Mouse (Mus musculus): ENCODE measurements around the gene Prkce. TPM values are rescaled to one million over a fixed set of nuclear protein-coding genes. Genes with fewer than 3 reads are reported as not detected.
A peak's percentile ranks its signal among the peaks of the same experiment; 100 is the strongest.
"Not testable (repeated sequence)": the region's sequence is repeated elsewhere in the genome, so short reads cannot be mapped to it uniquely, and the experiment has no call there.

The Prkce gene
- polyA plus RNA-seq, 1 experiment from 2014 or later = 11.8 TPM

DNA sequence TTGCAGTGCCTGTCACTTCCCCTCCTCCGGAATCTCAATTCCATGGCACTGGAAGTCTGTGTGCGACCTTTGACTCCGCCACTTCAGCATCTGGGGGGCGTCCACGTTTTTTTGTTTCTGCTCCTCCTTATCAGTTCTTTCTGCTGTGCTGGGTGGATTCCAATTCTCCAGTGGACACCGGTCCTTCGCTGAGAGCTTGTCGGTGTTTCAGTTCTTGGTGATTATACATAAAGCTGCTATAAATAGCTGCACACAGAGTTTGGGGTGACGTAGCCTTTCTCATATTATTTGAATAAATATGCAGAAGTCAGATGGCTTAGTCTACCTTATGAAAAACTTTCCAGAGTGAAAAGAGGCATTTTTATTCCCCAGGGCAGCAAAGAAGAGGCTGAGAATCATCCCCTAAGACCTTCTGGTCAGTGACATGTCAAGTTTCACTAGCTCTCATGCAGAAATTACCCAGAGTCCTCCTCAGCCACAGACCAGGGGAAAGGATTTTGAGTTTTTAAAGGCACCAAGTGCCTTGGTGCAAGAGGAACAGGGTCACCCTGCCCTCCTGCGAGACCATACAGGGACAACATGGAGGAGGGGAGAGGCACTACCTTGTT lies 299.8 kb downstream of the Prkce start:
- no peak for ATAC-seq
- 52% methylated on average over 10 of the region's 10 CpGs for WGBS
- Histone ChIP-seq H3K27me3 (peaks cover 50% of the 10 kb centered on the region), H3K4me2 (replicated peaks) (no peak overlapping the region), H3K4me1 (replicated peaks) (peaks cover 44% of the 10 kb centered on the region), H3K4me3 (replicated peaks) (no peak overlapping the region), H3K9me3 (no peaks in the 10 kb centered on the region), H3K36me3 (no peaks in the 10 kb centered on the region), H3K27ac (no peak overlapping the region), H3K9ac (replicated peaks) (no peak overlapping the region)

GRCm38 (mm10) chr17:86467967-86468366 lies 300.4 kb downstream of the Prkce start:
- ATAC-seq = no peak
- H3K27ac ChIP-seq = no peak overlapping the region
- H3K27me3 ChIP-seq = peaks cover 50% of the 10 kb centered on the region

GRCm38 (mm10) chr17:86470160-86470559 lies 302.6 kb downstream of the Prkce start:
- Histone ChIP-seq H3K4me2 (replicated peaks) (no peak overlapping the region), H3K4me3 (replicated peaks) (no peak overlapping the region), H3K9ac (replicated peaks) (no peak overlapping the region), H3K27me3 (peaks cover 46% of the 10 kb centered on the region), H3K36me3 (no peaks in the 10 kb centered on the region), H3K9me3 (no peaks in the 10 kb centered on the region), H3K4me1 (replicated peaks) (peaks cover 35% of the 10 kb centered on the region), H3K27ac (no peak overlapping the region)
- WGBS = 95% methylated on average over 5 of the region's 5 CpGs
- no peak for ATAC-seq

More at GRCm38 (mm10) chr17:86467967-86468366, 300.4 kb downstream of the Prkce start:
- Histone ChIP-seq H3K4me2 (replicated peaks) (no peak overlapping the region), H3K9ac (replicated peaks) (no peak overlapping the region), H3K9me3 (no peaks in the 10 kb centered on the region), H3K4me1 (replicated peaks) (peaks cover 44% of the 10 kb centered on the region), H3K4me3 (replicated peaks) (no peak overlapping the region), H3K36me3 (no peaks in the 10 kb centered on the region)
- 57% methylated on average over 5 of the region's 5 CpGs for WGBS

GRCm38 (mm10) chr17:86471684-86472083 lies 304.1 kb downstream of the Prkce start:
- H3K9ac ChIP-seq (replicated peaks) = no peak overlapping the region
- H3K4me2 ChIP-seq (replicated peaks) = no peak overlapping the region
- peaks cover 21% of the 10 kb centered on the region for H3K4me1 ChIP-seq (replicated peaks)
- no peak overlapping the region for H3K27ac ChIP-seq
- no peaks in the 10 kb centered on the region for H3K9me3 ChIP-seq
- H3K27me3 ChIP-seq = peaks cover 46% of the 10 kb centered on the region
- WGBS = 52% methylated on average over 5 of the region's 5 CpGs
- H3K4me3 ChIP-seq (replicated peaks) = no peak overlapping the region
- H3K36me3 ChIP-seq = no peaks in the 10 kb centered on the region
- ATAC-seq = no peak

GRCm38 (mm10) chr17:86476674-86477073 lies 309.1 kb downstream of the Prkce start:
- 93% methylated on average over 10 of the region's 10 CpGs for WGBS
- no peaks in the 10 kb centered on the region for H3K36me3 ChIP-seq
- H3K27me3 ChIP-seq = no peaks in the 10 kb centered on the region
- no peaks in the 10 kb centered on the region for H3K4me1 ChIP-seq (replicated peaks)
- H3K27ac ChIP-seq = no peak overlapping the region
- H3K4me2 ChIP-seq (replicated peaks) = no peak overlapping the region
- no peak overlapping the region for H3K4me3 ChIP-seq (replicated peaks)
- no peaks in the 10 kb centered on the region for H3K9me3 ChIP-seq
- no peak for ATAC-seq
- H3K9ac ChIP-seq (replicated peaks) = no peak overlapping the region

DNA sequence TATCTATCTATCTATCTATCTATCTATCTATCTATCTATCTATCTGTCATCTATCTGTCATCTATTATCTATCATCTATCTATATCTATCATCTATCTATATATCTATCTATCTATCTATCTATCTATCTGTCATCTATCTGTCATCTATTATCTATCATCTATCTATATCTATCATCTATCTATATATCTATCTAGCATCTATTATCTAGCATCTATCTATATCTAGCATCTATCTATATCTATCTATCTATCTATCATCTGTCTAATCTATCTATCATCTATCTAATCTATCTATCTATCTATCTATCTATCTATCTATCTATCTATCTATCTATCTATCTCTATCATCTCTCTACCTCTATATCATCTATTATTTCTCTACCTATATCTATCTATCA lies 309.8 kb downstream of the Prkce start:
- H3K4me2 ChIP-seq (replicated peaks); ATAC-seq; H3K27me3 ChIP-seq; H3K27ac ChIP-seq; H3K4me3 ChIP-seq (replicated peaks); H3K36me3 ChIP-seq; H3K9me3 ChIP-seq; H3K4me1 ChIP-seq (replicated peaks); H3K9ac ChIP-seq (replicated peaks): not testable (repeated sequence)

GRCm38 (mm10) chr17:86479406-86479805 lies 311.8 kb downstream of the Prkce start:
- WGBS = 87% methylated on average over 10 of the region's 10 CpGs
- Histone ChIP-seq H3K36me3 (no peaks in the 10 kb centered on the region), H3K4me1 (replicated peaks) (no peaks in the 10 kb centered on the region), H3K27ac (no peak overlapping the region), H3K27me3 (no peaks in the 10 kb centered on the region), H3K9ac (replicated peaks) (no peak overlapping the region), H3K4me3 (replicated peaks) (no peak overlapping the region), H3K9me3 (no peaks in the 10 kb centered on the region), H3K4me2 (replicated peaks) (no peak overlapping the region)
- ATAC-seq = no peak

DNA sequence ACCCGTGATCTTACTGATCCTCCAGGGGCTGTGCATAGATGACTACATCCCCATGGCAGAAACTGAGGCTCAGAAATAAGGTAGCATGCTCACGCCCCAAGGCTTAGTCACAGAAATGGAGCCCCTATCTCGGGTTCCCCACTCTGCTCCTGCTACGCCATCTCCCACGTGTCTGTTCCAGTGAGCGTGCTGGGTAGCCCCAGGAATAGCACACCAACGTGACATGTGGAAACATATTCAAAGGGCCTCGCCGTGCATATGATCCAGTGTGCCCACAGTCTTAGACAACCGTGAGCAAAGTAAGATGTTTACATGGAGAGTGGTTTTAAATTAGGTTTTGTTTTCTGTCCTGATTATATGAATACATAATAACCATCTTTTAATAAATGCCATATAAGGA lies 315.1 kb downstream of the Prkce start:
- H3K36me3 ChIP-seq = no peaks in the 10 kb centered on the region
- no peaks in the 10 kb centered on the region for H3K9me3 ChIP-seq
- H3K27me3 ChIP-seq = no peaks in the 10 kb centered on the region
- H3K27ac ChIP-seq = no peak overlapping the region
- H3K4me1 ChIP-seq (replicated peaks) = no peaks in the 10 kb centered on the region
- no peak overlapping the region for H3K4me3 ChIP-seq (replicated peaks)
- no peak overlapping the region for H3K9ac ChIP-seq (replicated peaks)
- 91% methylated on average over 10 of the region's 10 CpGs for WGBS
- no peak for ATAC-seq
- H3K4me2 ChIP-seq (replicated peaks) = no peak overlapping the region

DNA sequence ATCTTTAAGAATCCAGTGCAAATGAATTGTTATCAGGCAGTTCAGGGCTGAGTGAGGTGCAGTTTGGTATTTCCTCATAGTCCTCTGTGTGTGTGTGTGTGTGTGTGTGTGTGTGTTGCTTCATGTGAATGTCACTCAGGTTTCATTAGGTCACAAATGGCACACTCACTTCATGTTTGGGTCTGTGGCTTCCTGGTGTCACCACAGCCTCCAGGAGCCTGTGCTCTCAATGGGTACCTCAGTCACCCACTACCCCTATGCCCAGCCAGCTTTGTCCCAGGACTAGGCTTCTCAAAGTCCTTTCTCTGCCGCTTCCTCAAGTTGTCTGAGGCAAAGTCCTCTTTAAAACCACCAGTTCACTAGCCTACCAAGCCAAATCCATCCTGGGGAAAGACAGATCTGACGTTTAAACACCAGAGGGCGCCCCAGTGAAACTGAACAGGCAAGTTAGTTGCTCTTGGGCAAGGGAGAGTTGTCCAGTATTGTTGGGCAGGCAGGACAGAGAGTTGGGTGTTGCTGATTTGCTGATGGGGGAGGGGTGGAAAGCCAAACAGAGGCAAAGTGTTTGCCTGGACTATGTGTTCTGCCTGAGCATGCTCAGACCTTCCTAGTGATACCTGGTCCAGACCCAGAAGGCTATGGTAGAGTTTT lies 316.6 kb downstream of the Prkce start:
- peak; percentile 58 for ATAC-seq
- Histone ChIP-seq H3K27me3 (no peaks in the 10 kb centered on the region), H3K36me3 (no peaks in the 10 kb centered on the region), H3K9me3 (no peaks in the 10 kb centered on the region), H3K9ac (replicated peaks) (no peak overlapping the region), H3K4me3 (replicated peaks) (no peak overlapping the region), H3K27ac (no peak overlapping the region), H3K4me1 (replicated peaks) (no peaks in the 10 kb centered on the region), H3K4me2 (replicated peaks) (no peak overlapping the region)
- whole genome bisulfite sequencing = 10% methylated on average over 3 of the region's 3 CpGs

GRCm38 (mm10) chr17:86486657-86487056 lies 319.1 kb downstream of the Prkce start:
- Histone ChIP-seq H3K4me2 (replicated peaks) (no peak overlapping the region), H3K9ac (replicated peaks) (no peak overlapping the region), H3K27me3 (no peaks in the 10 kb centered on the region), H3K27ac (no peak overlapping the region), H3K9me3 (no peaks in the 10 kb centered on the region), H3K4me1 (replicated peaks) (no peaks in the 10 kb centered on the region), H3K36me3 (no peaks in the 10 kb centered on the region), H3K4me3 (replicated peaks) (no peak overlapping the region)
- ATAC-seq = no peak
- 91% methylated on average over 5 of the region's 5 CpGs for WGBS

- H3K4me1 ChIP-seq (replicated peaks) = no peaks in the 10 kb centered on the region
- no peak overlapping the region for H3K9ac ChIP-seq (replicated peaks)
- H3K27ac ChIP-seq = no peak overlapping the region
- no peak for ATAC-seq
- no peaks in the 10 kb centered on the region for H3K9me3 ChIP-seq
- WGBS = 87% methylated on average over 3 of the region's 3 CpGs
- H3K4me2 ChIP-seq (replicated peaks) = no peak overlapping the region
- H3K4me3 ChIP-seq (replicated peaks) = no peak overlapping the region
- H3K27me3 ChIP-seq = no peaks in the 10 kb centered on the region
- no peaks in the 10 kb centered on the region for H3K36me3 ChIP-seq
Measured at GRCm38 (mm10) chr17:86487450-86487849, 319.9 kb downstream of the Prkce start.

DNA sequence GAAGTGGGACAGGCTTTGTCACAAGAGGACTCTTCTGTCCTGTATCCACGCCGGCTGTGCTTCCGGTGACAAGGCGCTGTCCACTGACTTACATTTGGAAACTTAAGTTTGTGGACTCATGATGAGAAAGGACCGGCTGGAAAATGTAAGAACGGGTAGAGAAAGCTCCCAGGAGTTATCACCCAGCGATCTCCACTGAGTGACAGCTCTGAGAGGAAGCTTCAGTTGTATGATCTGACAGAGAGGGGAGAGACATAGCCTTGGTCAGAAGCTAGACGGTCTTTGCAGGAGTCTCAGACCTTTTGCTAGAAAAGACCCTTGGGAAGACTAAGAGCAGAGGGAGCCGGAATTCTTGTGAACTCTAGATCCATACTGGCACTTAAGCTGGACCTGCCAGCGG lies 322.2 kb downstream of the Prkce start:
- Histone ChIP-seq H3K4me3 (replicated peaks) (no peak overlapping the region), H3K9me3 (no peaks in the 10 kb centered on the region), H3K9ac (replicated peaks) (no peak overlapping the region), H3K27me3 (no peaks in the 10 kb centered on the region), H3K4me2 (replicated peaks) (no peak overlapping the region), H3K4me1 (replicated peaks) (no peaks in the 10 kb centered on the region), H3K27ac (no peak overlapping the region), H3K36me3 (no peaks in the 10 kb centered on the region)
- ATAC-seq = no peak
- WGBS = 90% methylated on average over 10 of the region's 10 CpGs

DNA sequence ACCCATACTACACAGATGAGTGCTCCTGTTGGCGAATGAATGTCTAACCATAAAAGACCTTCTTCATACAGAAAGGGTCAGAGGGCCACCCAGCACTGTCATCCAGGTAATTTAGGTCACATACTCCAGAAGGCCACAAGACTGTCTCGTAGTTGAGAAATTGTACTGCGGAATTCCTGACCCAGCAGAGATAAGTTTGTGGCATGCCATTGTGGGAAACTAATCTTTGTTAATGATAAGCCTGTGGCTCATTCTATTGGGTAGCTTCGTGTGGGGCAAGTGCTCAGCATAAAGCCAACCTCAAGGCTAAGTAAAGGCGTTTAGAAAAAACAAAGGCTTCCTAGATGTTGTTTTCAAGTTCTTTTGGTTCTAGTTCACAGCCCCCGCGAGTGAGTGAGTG lies 324.8 kb downstream of the Prkce start:
- Histone ChIP-seq H3K36me3 (no peaks in the 10 kb centered on the region), H3K27ac (no peak overlapping the region), H3K9me3 (no peaks in the 10 kb centered on the region), H3K4me1 (replicated peaks) (no peaks in the 10 kb centered on the region), H3K27me3 (no peaks in the 10 kb centered on the region), H3K9ac (replicated peaks) (no peak overlapping the region), H3K4me3 (replicated peaks) (no peak overlapping the region), H3K4me2 (replicated peaks) (no peak overlapping the region)
- WGBS = 89% methylated on average over 7 of the region's 7 CpGs
- no peak for ATAC-seq
